Mouse (Mus musculus): Measurements from ENCODE around the gene Ndp. TPM values are rescaled to one million over a fixed set of nuclear protein-coding genes. Genes with fewer than 3 reads are reported as not detected.

Ndp gene
- polyA plus RNA-seq, 1 experiment from 2014 or later = 10.4 TPM

DNA sequence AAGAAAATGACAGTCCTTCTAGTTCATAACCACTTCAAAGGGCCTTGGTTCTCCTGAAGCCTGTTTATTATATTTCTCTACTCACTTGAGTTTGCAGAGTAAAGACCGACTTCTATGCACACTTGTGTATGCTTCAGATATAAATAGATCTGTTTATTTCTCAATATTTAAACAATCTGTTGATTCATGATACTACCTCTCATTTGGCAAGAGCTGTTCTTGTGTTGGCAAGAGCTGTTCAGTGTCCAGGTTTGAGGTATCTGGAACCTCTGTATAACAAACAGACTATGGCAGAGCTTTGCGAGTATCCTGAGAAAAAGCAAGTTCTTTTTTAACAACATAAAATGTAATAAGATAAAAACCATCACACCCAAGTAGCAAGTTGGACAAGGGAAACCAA lies 65.5 kb downstream of the Ndp start:
- H3K27ac ChIP-seq (replicated peaks) = no peak overlapping the region
- H3K4me1 ChIP-seq = no peaks in the 10 kb centered on the region
- H3K27me3 ChIP-seq (replicated peaks) = no peaks in the 10 kb centered on the region
- H3K9ac ChIP-seq (replicated peaks) = no peak overlapping the region
- no peak for ATAC-seq (ENCODE audit: low FRiP score)
- H3K4me3 ChIP-seq (replicated peaks) = no peak overlapping the region
- no peak overlapping the region for H3K4me2 ChIP-seq
- H3K36me3 ChIP-seq = no peaks in the 10 kb centered on the region
- H3K9me3 ChIP-seq (replicated peaks) = no peaks in the 10 kb centered on the region
- WGBS = 94% methylated on average over 2 of the region's 2 CpGs

DNA sequence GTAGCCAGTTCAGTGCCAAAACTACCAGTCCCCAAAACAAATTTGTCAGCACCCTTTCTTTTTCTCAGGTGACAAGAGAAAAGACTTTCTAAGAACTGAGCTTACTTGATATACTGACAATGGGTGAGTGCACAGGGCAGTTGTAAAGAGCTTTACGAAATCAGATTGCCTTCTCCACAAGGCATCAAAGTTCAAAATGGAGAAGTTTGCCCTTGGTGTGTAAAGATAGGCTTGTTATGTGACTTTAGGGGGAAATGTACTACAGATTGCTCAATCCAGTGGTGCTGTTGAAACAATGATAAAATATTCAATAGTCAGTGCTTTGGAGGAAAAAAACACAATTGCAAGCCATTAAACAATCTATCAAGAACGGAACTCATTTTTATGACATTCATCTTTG lies 70.1 kb downstream of the Ndp start:
- no peak overlapping the region for H3K4me2 ChIP-seq
- no peak for ATAC-seq (ENCODE audit: low FRiP score)
- no peak overlapping the region for H3K4me3 ChIP-seq (replicated peaks)
- no peaks in the 10 kb centered on the region for H3K9me3 ChIP-seq (replicated peaks)
- H3K27me3 ChIP-seq (replicated peaks) = no peaks in the 10 kb centered on the region
- no peak overlapping the region for H3K27ac ChIP-seq (replicated peaks)
- H3K36me3 ChIP-seq = no peaks in the 10 kb centered on the region
- H3K4me1 ChIP-seq = no peaks in the 10 kb centered on the region
- no peak overlapping the region for H3K9ac ChIP-seq (replicated peaks)
- 81% methylated on average over 2 of the region's 2 CpGs for WGBS

DNA sequence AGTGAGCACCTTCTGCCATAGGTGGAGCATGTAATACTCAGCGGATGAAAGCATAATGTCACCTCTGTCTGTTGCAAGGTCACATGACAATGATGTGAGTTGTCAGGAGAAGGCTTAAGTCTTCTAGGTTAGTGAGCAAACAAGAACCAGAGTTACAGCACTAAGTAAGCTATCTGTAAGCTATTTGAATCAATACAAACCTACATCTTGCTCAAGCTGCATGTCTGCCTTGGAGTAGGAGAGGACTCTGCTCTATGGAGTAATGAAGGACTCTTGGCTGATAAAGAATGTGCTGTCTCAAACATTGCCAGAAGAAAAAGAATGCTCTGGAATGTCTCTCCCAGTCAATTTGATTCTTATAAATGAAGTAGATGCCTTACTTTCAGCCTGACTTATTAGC lies 74.3 kb downstream of the Ndp start:
- Histone ChIP-seq H3K27me3 (replicated peaks) (no peaks in the 10 kb centered on the region), H3K27ac (replicated peaks) (no peak overlapping the region), H3K9ac (replicated peaks) (no peak overlapping the region), H3K4me2 (no peak overlapping the region), H3K4me3 (replicated peaks) (no peak overlapping the region), H3K36me3 (no peaks in the 10 kb centered on the region), H3K9me3 (replicated peaks) (no peaks in the 10 kb centered on the region), H3K4me1 (no peaks in the 10 kb centered on the region)
- 97% methylated on average over 1 of the region's 1 CpGs for WGBS
- ATAC-seq (ENCODE audit: low FRiP score) = no peak

DNA sequence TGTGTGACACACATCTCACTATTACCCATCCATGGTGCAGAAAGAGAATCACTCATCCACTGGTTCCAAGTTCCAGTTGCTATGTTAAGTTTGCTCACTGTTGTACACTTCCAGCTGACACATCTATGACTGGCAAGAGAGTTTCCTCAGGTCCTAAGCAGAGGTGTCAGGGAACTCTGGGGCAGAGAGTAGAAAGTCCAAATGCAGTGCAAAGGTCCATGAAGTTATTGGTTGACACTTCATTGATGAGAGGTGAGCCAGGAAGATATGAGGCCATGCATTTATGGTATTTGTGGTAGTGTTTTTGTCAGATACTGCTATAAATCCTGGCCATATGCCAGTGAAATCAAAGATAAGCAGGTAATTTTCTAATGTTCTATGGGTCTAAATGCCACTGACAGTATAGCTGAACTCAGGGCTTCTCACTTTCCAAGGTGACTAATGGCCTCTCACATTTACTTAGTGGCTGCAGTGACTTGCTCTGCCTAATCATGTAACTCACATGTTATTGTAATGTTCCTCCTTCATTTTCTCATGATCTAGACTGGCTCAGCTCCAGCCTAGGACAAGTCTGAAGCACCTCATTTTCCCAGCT lies 75.0 kb downstream of the Ndp start:
- ATAC-seq (ENCODE audit: low FRiP score) = no peak
- no peaks in the 10 kb centered on the region for H3K4me1 ChIP-seq

More for the DNA sequence above, 75.0 kb downstream of the Ndp start:
- Histone ChIP-seq H3K27ac (replicated peaks) (no peak overlapping the region), H3K36me3 (no peaks in the 10 kb centered on the region), H3K4me2 (no peak overlapping the region), H3K9me3 (replicated peaks) (no peaks in the 10 kb centered on the region), H3K4me3 (replicated peaks) (no peak overlapping the region), H3K9ac (replicated peaks) (no peak overlapping the region), H3K27me3 (replicated peaks) (no peaks in the 10 kb centered on the region)

Other genes with a start within 250 kb of the Ndp start
- 3.4 and 5.7 TPM in 2 replicates for gene Maob, start 94.4 kb downstream of the Ndp start, polyA plus RNA-seq (2015; fragmentation: Nextera tagmentation; extraction: Ambion mirVana)